Mouse (Mus musculus): Measurements from ENCODE around the gene Smo. TPM values are rescaled to one million over a fixed set of nuclear protein-coding genes. Genes with fewer than 3 reads are reported as not detected.

Gene Smo
- total RNA-seq, 2 experiments from 2014 or later, result 5.5 to 5.9 TPM

GRCm38 (mm10) chr6:29774161-29774560 lies 38.9 kb downstream of the Smo start:
- no peak for DNase-seq

DNA sequence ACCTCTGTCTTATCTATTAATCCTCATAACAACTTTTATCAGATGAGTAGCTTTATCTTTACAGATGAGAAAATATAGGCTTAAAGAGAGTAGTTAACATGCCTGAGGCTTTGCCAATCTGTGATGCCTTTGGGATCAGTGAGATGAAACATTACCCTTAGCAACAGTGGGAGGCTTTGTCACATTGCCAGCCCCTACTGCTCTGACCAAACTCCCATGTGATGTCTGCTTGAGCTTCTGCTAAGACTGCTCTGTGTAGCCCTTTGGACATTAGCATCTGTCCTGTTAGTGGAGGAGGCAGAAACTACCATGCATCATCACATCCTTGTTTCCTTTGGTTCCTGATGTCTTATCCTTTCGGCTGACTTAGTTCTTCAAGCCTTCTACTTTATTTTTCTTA lies 40.3 kb downstream of the Smo start:
- DNase-seq, result no peak

GRCm38 (mm10) chr6:29776542-29777237 lies 41.4 kb downstream of the Smo start:
- DNase-seq, result no peak

DNA sequence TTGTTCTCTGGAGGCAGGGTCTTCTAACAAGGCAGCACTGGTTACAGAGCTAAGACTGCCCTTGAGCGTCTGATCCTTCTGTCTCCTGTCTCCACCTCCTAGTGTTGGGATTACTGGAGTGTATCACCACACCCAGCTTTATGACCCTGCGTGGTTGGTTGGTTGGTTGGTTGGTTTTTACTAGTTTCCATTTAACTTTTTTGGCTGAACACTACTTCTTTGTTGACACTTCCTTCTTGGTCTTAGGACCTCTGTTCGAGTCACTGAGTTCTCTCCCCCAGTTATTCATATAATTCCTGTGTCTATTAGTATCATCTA lies 41.9 kb downstream of the Smo start:
- DNase-seq, result no peak

DNA sequence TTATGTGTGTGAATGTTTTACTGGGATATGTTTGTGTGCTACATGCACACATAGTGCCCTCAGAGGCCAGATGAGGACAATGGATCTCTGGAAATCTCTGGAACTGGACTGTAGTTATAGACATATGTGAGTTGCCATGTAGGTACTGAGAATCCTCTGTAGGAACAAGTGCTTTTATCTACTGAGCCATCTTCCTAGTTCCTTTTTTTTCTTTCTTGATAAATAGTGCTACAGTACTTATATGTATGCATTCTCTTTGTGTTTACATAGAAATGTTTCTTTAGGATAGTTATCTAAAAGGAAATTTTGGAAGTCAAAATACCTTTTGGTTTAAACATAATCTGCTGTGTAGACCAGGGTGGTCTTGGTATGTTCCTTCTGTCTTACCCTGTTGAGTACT lies 44.8 kb downstream of the Smo start:
- no peak for DNase-seq

- DNase-seq, result no peak
Measured at GRCm38 (mm10) chr6:29780571-29780970, 45.3 kb downstream of the Smo start.

GRCm38 (mm10) chr6:29782239-29782638 lies 46.9 kb downstream of the Smo start:
- no peak for DNase-seq

DNA sequence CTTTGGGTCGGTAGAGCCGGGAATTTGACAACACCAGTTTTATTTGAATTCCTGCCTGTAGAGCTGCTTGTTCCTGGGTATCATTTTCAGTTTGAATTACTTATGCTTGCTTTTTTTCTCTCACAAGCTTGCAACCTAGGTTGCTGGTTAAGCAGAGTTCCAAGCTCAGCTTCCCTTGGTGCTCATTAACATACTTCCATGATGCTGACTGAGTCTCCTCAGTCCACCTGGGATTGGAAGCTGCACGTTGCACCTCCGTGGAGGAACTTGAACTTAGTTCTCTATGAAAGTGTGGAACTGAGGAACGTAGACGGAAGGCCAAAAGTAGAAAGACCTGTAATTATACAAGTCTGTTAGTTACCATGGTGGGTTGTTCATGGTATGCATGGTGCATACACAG lies 48.7 kb downstream of the Smo start:
- DNase-seq, result no peak

DNA sequence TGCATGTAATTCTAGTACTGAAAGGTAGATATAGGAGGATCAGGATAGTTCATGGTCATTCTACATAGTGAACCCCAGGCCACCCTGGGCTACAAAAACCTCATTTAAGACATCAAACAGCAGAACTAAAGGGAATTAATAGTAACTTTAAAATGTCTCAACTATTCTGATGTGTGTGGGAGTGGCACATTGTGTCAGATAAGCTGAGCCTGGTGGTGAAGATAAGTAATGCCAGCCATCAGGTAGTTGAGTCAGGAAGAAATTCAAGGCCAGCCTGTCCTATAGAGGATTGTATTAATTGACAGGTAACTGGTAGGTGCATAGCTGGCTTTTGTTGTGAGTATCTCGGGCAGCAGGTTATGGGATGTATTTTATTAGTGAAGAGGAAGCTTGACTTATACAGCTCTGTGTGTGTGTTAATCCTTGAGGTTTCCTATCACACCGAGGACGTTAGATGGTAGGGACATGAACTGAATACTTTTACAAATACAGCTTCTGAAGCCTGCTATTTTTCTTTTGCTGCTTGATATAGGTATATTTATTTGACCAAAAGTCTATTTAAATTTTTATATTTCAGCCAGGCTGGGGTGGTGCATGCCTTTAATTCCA lies 49.2 kb downstream of the Smo start:
- DNase-seq, result no peak

DNA sequence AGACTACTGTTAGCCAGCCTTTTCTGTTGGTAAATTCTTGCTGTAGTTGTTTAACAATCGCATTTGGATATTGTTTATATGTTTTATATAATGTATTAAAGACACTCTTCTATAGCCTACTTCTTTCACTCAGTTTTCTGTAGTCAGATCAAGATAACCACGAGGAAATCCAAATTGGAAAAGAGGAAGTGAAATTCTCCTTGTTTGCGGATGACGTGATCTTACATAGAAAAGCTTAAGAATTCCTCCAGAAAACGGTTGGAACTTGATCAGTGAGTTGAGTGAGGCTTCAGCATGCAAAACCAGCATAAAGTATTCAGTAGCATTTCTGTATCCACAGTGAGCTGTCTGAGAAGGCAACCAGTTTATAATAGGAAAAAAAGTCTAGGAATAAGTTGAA lies 50.5 kb downstream of the Smo start:
- DNase-seq, result no peak

GRCm38 (mm10) chr6:29788779-29789350 lies 53.6 kb downstream of the Smo start:
- no peak for DNase-seq

GRCm38 (mm10) chr6:29790014-29790698 lies 54.9 kb downstream of the Smo start:
- no peak for DNase-seq

DNA sequence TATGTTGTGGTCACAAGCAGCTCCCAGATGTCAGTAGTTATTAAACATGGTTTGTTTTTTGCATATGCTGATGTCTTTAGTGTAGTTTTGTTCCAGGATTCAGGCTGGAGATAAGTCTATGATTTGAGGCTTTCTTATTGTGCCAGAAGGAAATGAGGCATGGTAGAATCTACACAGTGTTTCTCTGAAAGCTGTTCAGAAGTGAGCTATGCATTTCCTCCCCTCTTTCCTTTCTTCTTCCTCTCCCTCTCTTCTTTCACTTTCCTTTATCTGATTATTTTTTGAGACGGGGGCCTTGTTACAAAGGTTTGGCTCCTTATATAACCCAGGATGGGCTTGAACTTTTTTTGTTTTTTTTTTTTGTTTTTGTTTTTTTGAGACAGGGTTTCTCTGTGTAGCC lies 58.2 kb downstream of the Smo start:
- DNase-seq, result no peak

DNA sequence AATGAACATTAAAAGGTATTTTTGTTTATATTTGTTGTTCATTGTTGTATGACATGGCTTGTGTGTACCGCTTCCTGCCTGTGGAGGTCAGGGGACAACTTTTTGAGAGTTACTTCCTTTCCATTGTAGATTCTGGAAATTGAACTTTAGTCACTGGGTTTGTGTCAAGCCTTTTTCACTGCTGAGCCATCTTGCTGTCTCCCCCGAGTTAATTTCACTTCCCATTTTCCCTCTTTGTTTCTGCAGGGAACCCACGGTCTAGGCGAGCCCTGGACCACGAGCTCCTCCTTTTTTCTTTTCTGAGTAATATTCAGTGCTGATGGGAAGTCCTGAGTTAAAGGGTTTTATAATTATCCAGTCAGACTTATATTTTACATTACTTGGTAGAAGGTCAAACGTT lies 59.3 kb downstream of the Smo start:
- DNase-seq, result no peak

- DNase-seq, result no peak
Measured at GRCm38 (mm10) chr6:29802979-29803378, 67.7 kb downstream of the Smo start.

- no peak for DNase-seq
Measured at GRCm38 (mm10) chr6:29804006-29804405, 68.7 kb downstream of the Smo start.

DNA sequence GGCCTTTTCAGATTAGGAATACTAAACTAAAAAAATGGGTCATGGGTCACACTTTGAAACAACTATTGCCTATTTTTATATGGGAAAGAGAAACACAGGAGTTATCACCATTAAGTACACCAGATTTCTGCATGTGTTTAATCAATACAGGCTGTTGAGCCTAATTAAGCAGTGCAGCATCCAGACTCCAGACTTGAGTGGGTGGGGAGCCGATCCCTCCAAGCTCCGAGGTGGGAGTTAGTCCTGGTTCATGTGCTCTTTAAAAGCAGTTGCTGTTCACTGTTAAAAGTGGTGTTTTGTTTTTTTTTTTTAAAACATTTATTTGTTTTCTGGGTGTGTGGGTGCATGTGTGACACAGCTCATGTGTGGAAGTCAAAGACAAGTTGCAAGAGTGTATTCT lies 70.1 kb downstream of the Smo start:
- no peak for DNase-seq

Other genes starting within 250 kb of the Smo start
- 1 to 10 TPM; 5.1 to 5.7 TPM for gene Kcp, start 227.6 kb upstream of the Smo start, total RNA-seq (2021)
- gene Irf5, start 208.9 kb upstream of the Smo start, total RNA-seq (2021), result 1 to 10 TPM; 1.4 to 8.5 TPM
- gene Tnpo3, start 125.6 kb upstream of the Smo start, total RNA-seq (2021), result 10 to 100 TPM; 28.5 to 30.8 TPM
- gene Tspan33, start 41.3 kb upstream of the Smo start, total RNA-seq (2021), result 1 to 10 TPM; 2.8 to 3.1 TPM
- gene Ahcyl2, start 32.5 kb downstream of the Smo start, total RNA-seq (2021), result 10 to 100 TPM; 16.0 to 19.0 TPM
- gene Strip2, start 181.5 kb downstream of the Smo start, total RNA-seq (2021), result under 1 TPM; 0.94 to 1.00 TPM

Measured in gastrocnemius, postnatal 25 days (tissue).